Mouse (Mus musculus) liver, adult 2 months (tissue): Measurements from ENCODE around the gene Ric1.

Source experiments
- CTCF ChIP-seq: fragments of 200-500 bp; IDR thresholded peaks from 2 replicates; pipeline ENCODE4 v1.5.1; 2011; ENCODE audit warnings: low read depth, low read length, control low read depth
- POLR2A ChIP-seq: fragments of 200-500 bp; IDR thresholded peaks from 2 replicates; pipeline ENCODE4 v1.6.1; 2011; ENCODE audit warnings: low read length, control low read depth; ENCODE audit not compliant: insufficient read depth; ENCODE audit errors: extremely low read depth

GRCm38 (mm10) chr19:29644747-29645146, 122.7 kb downstream of the Ric1 start:
- TF ChIP-seq POLR2A (no peak), CTCF (peak; percentile 42; the same call in 1 of the 2 replicates)
